Mouse (Mus musculus): ENCODE measurements around the gene Smarca1.

DNA sequence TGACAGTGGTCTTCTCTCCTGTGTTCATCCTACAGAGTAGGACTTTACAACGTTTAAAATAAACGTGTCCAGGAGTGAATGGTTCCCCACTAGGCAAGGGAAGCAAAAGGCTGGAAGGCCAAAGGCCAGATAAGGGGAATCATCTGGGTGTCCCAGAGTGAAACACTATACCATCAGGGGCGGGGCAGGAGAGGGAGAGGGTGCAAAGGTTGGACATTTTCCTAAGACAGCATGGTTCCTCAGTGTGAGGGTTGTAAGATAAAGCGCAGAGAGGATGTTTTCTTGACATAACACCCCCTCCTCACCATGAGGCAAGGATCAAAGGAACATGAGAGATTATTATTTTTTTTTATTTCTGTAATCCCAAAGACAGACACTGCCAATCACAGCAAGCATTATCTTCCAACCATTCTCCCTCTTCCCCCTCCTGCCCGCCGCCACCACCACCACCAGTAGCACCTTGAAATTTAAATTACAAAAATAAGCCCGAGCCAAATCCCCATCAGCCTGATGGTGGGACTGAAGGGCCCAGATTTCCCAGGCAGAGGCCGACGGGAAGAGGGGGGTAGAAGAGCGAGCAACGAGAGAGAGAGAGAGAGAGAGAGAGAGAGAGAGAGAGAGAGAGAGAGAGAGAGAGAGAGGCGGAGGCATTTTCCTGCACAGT, 1.4 kb downstream of the Smarca1 start:
- TF ChIP-seq CTCF (IDR thresholded peaks at IDR 0.05; ENCODE audit: low read depth) (no peak), EP300 (IDR thresholded peaks at IDR 0.05; ENCODE audit: low read depth) (no peak)

Data from liver, postnatal 0 days (tissue).